Mouse (Mus musculus): ENCODE results near the gene Akt3. TPM values are rescaled to one million over a fixed set of nuclear protein-coding genes. Genes with fewer than 3 reads are reported as not detected.

Akt3 gene
- polyA plus RNA-seq, 1 experiment from 2014 or later = 7.1 TPM

GRCm38 (mm10) chr1:176996630-176997201 is 261.3 kb downstream of the Akt3 start:
- Histone ChIP-seq H3K4me3 (ENCODE audit: low read depth, low read length) (peak overlapping the region; percentile 12; the same call in 1 of the 2 replicates), H3K27ac (ENCODE audit: low read depth, low read length) (0 out of 2 replicates have a peak overlapping the region, but pooled peaks have one; percentile 54), H3K36me3 (ENCODE audit: control insufficient read depth, insufficient read depth, low read length) (no peaks in the 10 kb centered on the region), H3K4me2 (peak overlapping the region; percentile 39), H3K4me1 (ENCODE audit: control insufficient read depth, insufficient read depth, low read length) (peaks cover 32% of the 10 kb centered on the region), H3K9ac (ENCODE audit: low read depth, low read length) (no peak overlapping the region), H3K27me3 (ENCODE audit: control insufficient read depth, insufficient read depth, low read length) (no peaks in the 10 kb centered on the region), H3K9me3 (replicated peaks; ENCODE audit: control insufficient read depth, low read length) (no peaks in the 10 kb centered on the region)
- WGBS (ENCODE audit: insufficient replicate concordance) = 41% methylated on average over 16 of the region's 16 CpGs
- 0 out of 2 replicates have a peak, but pooled peaks have one; percentile 23 for ATAC-seq (replicated peaks; ENCODE audit: insufficient number of reproducible peaks, low FRiP score, low TSS enrichment)

- Histone ChIP-seq H3K4me3 (ENCODE audit: low read depth, low read length) (no peak overlapping the region), H3K4me2 (no peak overlapping the region), H3K27me3 (ENCODE audit: control insufficient read depth, insufficient read depth, low read length) (no peaks in the 10 kb centered on the region), H3K4me1 (ENCODE audit: control insufficient read depth, insufficient read depth, low read length) (peaks cover 35% of the 10 kb centered on the region), H3K9me3 (replicated peaks; ENCODE audit: control insufficient read depth, low read length) (no peaks in the 10 kb centered on the region), H3K27ac (ENCODE audit: low read depth, low read length) (no peak overlapping the region), H3K9ac (ENCODE audit: low read depth, low read length) (no peak overlapping the region), H3K36me3 (ENCODE audit: control insufficient read depth, insufficient read depth, low read length) (no peaks in the 10 kb centered on the region)
- no peak for ATAC-seq (replicated peaks; ENCODE audit: insufficient number of reproducible peaks, low FRiP score, low TSS enrichment)
- 88% methylated on average over 3 of the region's 3 CpGs for WGBS (ENCODE audit: insufficient replicate concordance)
Observed at GRCm38 (mm10) chr1:176996166-176996565, 261.8 kb downstream of the Akt3 start.

- Histone ChIP-seq H3K36me3 (ENCODE audit: control insufficient read depth, insufficient read depth, low read length) (no peaks in the 10 kb centered on the region), H3K4me2 (no peak overlapping the region), H3K4me1 (ENCODE audit: control insufficient read depth, insufficient read depth, low read length) (peaks cover 35% of the 10 kb centered on the region), H3K27ac (ENCODE audit: low read depth, low read length) (no peak overlapping the region), H3K27me3 (ENCODE audit: control insufficient read depth, insufficient read depth, low read length) (no peaks in the 10 kb centered on the region), H3K9ac (ENCODE audit: low read depth, low read length) (no peak overlapping the region), H3K4me3 (ENCODE audit: low read depth, low read length) (no peak overlapping the region), H3K9me3 (replicated peaks; ENCODE audit: control insufficient read depth, low read length) (no peaks in the 10 kb centered on the region)
- 84% methylated on average over 4 of the region's 4 CpGs for WGBS (ENCODE audit: insufficient replicate concordance)
- no peak for ATAC-seq (replicated peaks; ENCODE audit: insufficient number of reproducible peaks, low FRiP score, low TSS enrichment)
Observed at GRCm38 (mm10) chr1:176995419-176995775, 262.6 kb downstream of the Akt3 start.

GRCm38 (mm10) chr1:176994707-176995418 is 263.1 kb downstream of the Akt3 start:
- H3K27ac ChIP-seq (ENCODE audit: low read depth, low read length) = no peak overlapping the region; the same call in 1 of the 2 replicates
- H3K9ac ChIP-seq (ENCODE audit: low read depth, low read length) = no peak overlapping the region
- no peaks in the 10 kb centered on the region for H3K27me3 ChIP-seq (ENCODE audit: control insufficient read depth, insufficient read depth, low read length)
- ATAC-seq (replicated peaks; ENCODE audit: insufficient number of reproducible peaks, low FRiP score, low TSS enrichment) = no peak
- H3K4me3 ChIP-seq (ENCODE audit: low read depth, low read length) = no peak overlapping the region
- peaks cover 35% of the 10 kb centered on the region for H3K4me1 ChIP-seq (ENCODE audit: control insufficient read depth, insufficient read depth, low read length)
- no peaks in the 10 kb centered on the region for H3K9me3 ChIP-seq (replicated peaks; ENCODE audit: control insufficient read depth, low read length)
- no peaks in the 10 kb centered on the region for H3K36me3 ChIP-seq (ENCODE audit: control insufficient read depth, insufficient read depth, low read length)
- H3K4me2 ChIP-seq = no peak overlapping the region
- 49% methylated on average over 11 of the region's 11 CpGs for WGBS (ENCODE audit: insufficient replicate concordance)

GRCm38 (mm10) chr1:176994087-176994486 is 263.9 kb downstream of the Akt3 start:
- no peak for ATAC-seq (replicated peaks; ENCODE audit: insufficient number of reproducible peaks, low FRiP score, low TSS enrichment)
- Histone ChIP-seq H3K27ac (ENCODE audit: low read depth, low read length) (no peak overlapping the region), H3K4me1 (ENCODE audit: control insufficient read depth, insufficient read depth, low read length) (peaks cover 39% of the 10 kb centered on the region), H3K4me2 (no peak overlapping the region), H3K36me3 (ENCODE audit: control insufficient read depth, insufficient read depth, low read length) (no peaks in the 10 kb centered on the region), H3K27me3 (ENCODE audit: control insufficient read depth, insufficient read depth, low read length) (no peaks in the 10 kb centered on the region), H3K9me3 (replicated peaks; ENCODE audit: control insufficient read depth, low read length) (no peaks in the 10 kb centered on the region), H3K9ac (ENCODE audit: low read depth, low read length) (no peak overlapping the region), H3K4me3 (ENCODE audit: low read depth, low read length) (no peak overlapping the region)
- WGBS (ENCODE audit: insufficient replicate concordance) = 32% methylated on average over 7 of the region's 7 CpGs

GRCm38 (mm10) chr1:176993141-176994010 is 264.6 kb downstream of the Akt3 start:
- H3K36me3 ChIP-seq (ENCODE audit: control insufficient read depth, insufficient read depth, low read length) = no peaks in the 10 kb centered on the region
- H3K27ac ChIP-seq (ENCODE audit: low read depth, low read length) = no peak overlapping the region
- H3K4me3 ChIP-seq (ENCODE audit: low read depth, low read length) = no peak overlapping the region
- H3K9me3 ChIP-seq (replicated peaks; ENCODE audit: control insufficient read depth, low read length) = no peaks in the 10 kb centered on the region
- WGBS (ENCODE audit: insufficient replicate concordance) = 73% methylated on average over 18 of the region's 18 CpGs
- no peak for ATAC-seq (replicated peaks; ENCODE audit: insufficient number of reproducible peaks, low FRiP score, low TSS enrichment)
- H3K4me2 ChIP-seq = no peak overlapping the region
- H3K9ac ChIP-seq (ENCODE audit: low read depth, low read length) = no peak overlapping the region
- peaks cover 39% of the 10 kb centered on the region for H3K4me1 ChIP-seq (ENCODE audit: control insufficient read depth, insufficient read depth, low read length)
- no peaks in the 10 kb centered on the region for H3K27me3 ChIP-seq (ENCODE audit: control insufficient read depth, insufficient read depth, low read length)

- Histone ChIP-seq H3K4me1 (ENCODE audit: control insufficient read depth, insufficient read depth, low read length) (peaks cover 37% of the 10 kb centered on the region), H3K4me2 (no peak overlapping the region), H3K27ac (ENCODE audit: low read depth, low read length) (no peak overlapping the region), H3K4me3 (ENCODE audit: low read depth, low read length) (no peak overlapping the region), H3K36me3 (ENCODE audit: control insufficient read depth, insufficient read depth, low read length) (no peaks in the 10 kb centered on the region), H3K9me3 (replicated peaks; ENCODE audit: control insufficient read depth, low read length) (no peaks in the 10 kb centered on the region), H3K9ac (ENCODE audit: low read depth, low read length) (no peak overlapping the region), H3K27me3 (ENCODE audit: control insufficient read depth, insufficient read depth, low read length) (no peaks in the 10 kb centered on the region)
- no peak for ATAC-seq (replicated peaks; ENCODE audit: insufficient number of reproducible peaks, low FRiP score, low TSS enrichment)
- WGBS (ENCODE audit: insufficient replicate concordance) = 76% methylated on average over 8 of the region's 8 CpGs
Observed at GRCm38 (mm10) chr1:176992517-176992916, 265.5 kb downstream of the Akt3 start.

- no peak overlapping the region for H3K4me2 ChIP-seq
- ATAC-seq (replicated peaks; ENCODE audit: insufficient number of reproducible peaks, low FRiP score, low TSS enrichment) = no peak
- H3K4me1 ChIP-seq (ENCODE audit: control insufficient read depth, insufficient read depth, low read length) = peaks cover 38% of the 10 kb centered on the region
- H3K9me3 ChIP-seq (replicated peaks; ENCODE audit: control insufficient read depth, low read length) = no peaks in the 10 kb centered on the region
- no peak overlapping the region for H3K27ac ChIP-seq (ENCODE audit: low read depth, low read length)
- H3K36me3 ChIP-seq (ENCODE audit: control insufficient read depth, insufficient read depth, low read length) = no peaks in the 10 kb centered on the region
- H3K27me3 ChIP-seq (ENCODE audit: control insufficient read depth, insufficient read depth, low read length) = no peaks in the 10 kb centered on the region
- H3K4me3 ChIP-seq (ENCODE audit: low read depth, low read length) = no peak overlapping the region
- WGBS (ENCODE audit: insufficient replicate concordance) = 75% methylated on average over 4 of the region's 4 CpGs
- H3K9ac ChIP-seq (ENCODE audit: low read depth, low read length) = no peak overlapping the region
Observed at GRCm38 (mm10) chr1:176991473-176991872, 266.5 kb downstream of the Akt3 start.
